Mouse (Mus musculus) myocyte (in vitro differentiated cells): ENCODE measurements at regions not wholly inside any gene's neighbourhood (a gene's known extent, or its start where the extent isn't known, plus 50 kb on each side); places are given as distances from the start of the nearest gene placed in this dataset.

Experiments used
- H3K27me3 ChIP-seq: one replicate; pipeline ENCODE4 v1.6.1; 2011; ENCODE audit not compliant: control insufficient read depth, insufficient read depth, insufficient read length
- H3K36me3 ChIP-seq: one replicate; pipeline ENCODE4 v1.6.1; 2011; ENCODE audit not compliant: control insufficient read depth, insufficient read depth
- H3K4me2 ChIP-seq: one replicate; pipeline ENCODE4 v1.6.1; 2011; ENCODE audit warnings: low read depth, control low read depth
- H3K4me3 ChIP-seq: one replicate; pipeline ENCODE4 v1.5.1; 2011; ENCODE audit warnings: mild to moderate bottlenecking, control low read depth, moderate library complexity
- H3K79me2 ChIP-seq: one replicate; pipeline ENCODE4 v1.6.1; 2011; ENCODE audit not compliant: control insufficient read depth, insufficient read depth
- H3ac ChIP-seq: one replicate; pipeline ENCODE4 v1.6.1; 2011; ENCODE audit not compliant: control insufficient read depth, insufficient read length
- CEBPB ChIP-seq: IDR thresholded peaks from 2 replicates; pipeline ENCODE4 v1.6.1; 2011; ENCODE audit warnings: mild to moderate bottlenecking, moderate library complexity; ENCODE audit not compliant: poor library complexity, insufficient read depth, severe bottlenecking
- E2F4 ChIP-seq: IDR thresholded peaks from one replicate; pipeline ENCODE4 v1.6.1; 2011; ENCODE audit warnings: mild to moderate bottlenecking, control low read depth, moderate library complexity; ENCODE audit not compliant: insufficient read depth
- MAX ChIP-seq: IDR thresholded peaks from one replicate; pipeline ENCODE4 v1.6.1; 2011; ENCODE audit warnings: low read depth, mild to moderate bottlenecking, control low read depth
- MYOD1 ChIP-seq, 3 experiments: IDR thresholded peaks; one replicate each; pipeline ENCODE4 v1.6.1; 2011; ENCODE audit warnings: control low read depth in 2 of 3, low read depth in 2 of 3, mild to moderate bottlenecking in 2 of 3, moderate library complexity in 1 of 3; ENCODE audit not compliant: insufficient read length in 2 of 3, control insufficient read depth in 1 of 3
- MYOG ChIP-seq, 3 experiments: IDR thresholded peaks; one replicate each; pipeline ENCODE4 v1.6.1; 2011; ENCODE audit warnings: control low read depth in 2 of 3, low read depth in 2 of 3, mild to moderate bottlenecking in 2 of 3; ENCODE audit not compliant: insufficient read length in 2 of 3, control insufficient read depth in 1 of 3, insufficient read depth in 1 of 3
- POLR2A ChIP-seq: IDR thresholded peaks from one replicate; pipeline ENCODE4 v1.6.1; 2011; ENCODE audit warnings: low read depth, mild to moderate bottlenecking, control low read depth, moderate library complexity; ENCODE audit not compliant: insufficient read length
- POLR2AphosphoS2 ChIP-seq: IDR thresholded peaks from one replicate; pipeline ENCODE4 v1.6.1; 2011; ENCODE audit warnings: low read depth, control low read depth; ENCODE audit not compliant: insufficient read length
- REST ChIP-seq: IDR thresholded peaks from one replicate; pipeline ENCODE4 v1.6.1; 2011; ENCODE audit warnings: mild to moderate bottlenecking, control low read depth, moderate library complexity; ENCODE audit not compliant: insufficient read depth, insufficient read length
- SRF ChIP-seq: IDR thresholded peaks from one replicate; pipeline ENCODE4 v1.6.1; 2011; ENCODE audit warnings: low read depth; ENCODE audit not compliant: control insufficient read depth, insufficient read length
- TCF12 ChIP-seq: IDR thresholded peaks from one replicate; pipeline ENCODE4 v1.6.1; 2011; ENCODE audit warnings: mild to moderate bottlenecking, control low read depth; ENCODE audit not compliant: poor library complexity, insufficient read depth, severe bottlenecking
- TCF3 ChIP-seq: IDR thresholded peaks from one replicate; pipeline ENCODE4 v1.6.1; 2011; ENCODE audit warnings: low read depth, control low read depth; ENCODE audit not compliant: insufficient read length
- USF1 ChIP-seq: IDR thresholded peaks from one replicate; pipeline ENCODE4 v1.6.1; 2011; ENCODE audit warnings: low read depth, mild to moderate bottlenecking, control low read depth, moderate library complexity

DNA sequence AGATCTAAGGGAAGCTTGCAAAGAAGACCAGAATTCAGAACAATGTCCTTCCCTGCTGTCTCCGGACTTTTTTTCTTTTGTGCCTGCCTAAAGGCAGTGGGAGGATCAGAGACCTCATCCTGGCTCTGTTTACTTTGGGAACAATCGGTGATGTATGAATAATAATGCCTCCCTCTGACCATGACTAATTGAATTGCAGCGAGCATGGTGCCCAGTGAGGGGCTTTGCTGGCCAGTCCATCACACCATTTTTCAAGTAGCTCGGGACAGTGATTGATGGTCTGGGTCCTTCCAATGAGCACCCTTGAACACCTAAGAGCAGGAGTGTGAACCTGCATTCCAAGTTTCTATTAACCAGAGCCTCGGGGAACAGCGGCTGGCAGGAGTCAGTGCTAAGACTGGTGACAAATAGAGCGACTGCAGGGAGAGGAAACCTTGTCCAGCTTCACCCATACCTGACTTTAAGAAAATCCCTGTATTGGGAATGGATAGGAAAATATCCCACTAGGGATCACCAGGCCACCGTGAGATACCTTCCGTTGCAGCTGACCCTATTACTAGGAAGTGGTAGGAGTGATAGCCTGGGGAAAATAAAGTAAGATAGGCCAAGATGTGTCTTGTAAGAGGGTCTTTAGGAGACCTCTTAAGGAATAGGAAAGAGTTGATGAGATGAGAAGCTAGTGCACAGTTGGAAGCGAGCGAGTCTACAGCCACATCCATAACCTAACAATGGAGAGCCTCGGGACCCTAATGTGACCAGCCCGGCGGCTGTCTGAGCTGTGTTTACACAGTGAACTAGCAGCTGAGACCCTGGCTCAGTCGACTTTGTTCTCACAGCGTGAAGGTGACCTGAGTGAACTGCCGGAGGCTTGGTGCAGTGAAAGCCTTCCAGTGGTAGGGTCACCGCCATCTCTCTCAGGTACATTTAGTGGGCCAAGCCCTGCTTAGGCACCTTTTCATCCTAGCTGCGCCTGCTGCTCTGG lies 140.7 kb downstream of the Foxa2 start:
- Histone ChIP-seq H3K79me2 (no peaks in the 10 kb centered on the region), H3K4me3 (no peak overlapping the region), H3K4me2 (no peak overlapping the region), H3K36me3 (no peaks in the 10 kb centered on the region), H3ac (no peak overlapping the region), H3K27me3 (no peaks in the 10 kb centered on the region)
- TF ChIP-seq CEBPB (no peak), REST (no peak), USF1 (no peak), TCF3 (no peak), SRF (no peak), E2F4 (no peak), POLR2A (no peak), MYOG (IDR thresholded peaks at IDR 0.05; ENCODE audit: control insufficient read depth in 1 of 3, insufficient read depth in 1 of 3, insufficient read length in 2 of 3, low read depth in 2 of 3) (no peak), TCF12 (no peak), POLR2AphosphoS2 (no peak), MAX (no peak), MYOD1 (IDR thresholded peaks at IDR 0.05; ENCODE audit: control insufficient read depth in 1 of 3, insufficient read length in 2 of 3, low read depth in 2 of 3) (no peak)

- Histone ChIP-seq H3K27me3 (no peaks in the 10 kb centered on the region), H3K4me3 (no peak overlapping the region), H3ac (no peak overlapping the region), H3K36me3 (no peaks in the 10 kb centered on the region), H3K79me2 (no peaks in the 10 kb centered on the region), H3K4me2 (no peak overlapping the region)
- TF ChIP-seq POLR2AphosphoS2 (no peak), MYOG (IDR thresholded peaks at IDR 0.05; ENCODE audit: control insufficient read depth in 1 of 3, insufficient read depth in 1 of 3, insufficient read length in 2 of 3, low read depth in 2 of 3) (no peak), MAX (no peak)
These were observed 141.7 kb downstream of the Foxa2 start for GRCm38 (mm10) chr2:147905118-147905517.

- H3K27me3 ChIP-seq = no peaks in the 10 kb centered on the region
- no peak overlapping the region for H3K4me2 ChIP-seq
- no peak overlapping the region for H3ac ChIP-seq
- no peaks in the 10 kb centered on the region for H3K79me2 ChIP-seq
- TF ChIP-seq E2F4 = no peak
- no peak for TF ChIP-seq TCF3
- TF ChIP-seq MYOD1 (IDR thresholded peaks at IDR 0.05; ENCODE audit: control insufficient read depth in 1 of 3, insufficient read length in 2 of 3, low read depth in 2 of 3) = no peak
- no peak for TF ChIP-seq MAX
- no peak for TF ChIP-seq REST
- no peak for TF ChIP-seq MYOG (IDR thresholded peaks at IDR 0.05; ENCODE audit: control insufficient read depth in 1 of 3, insufficient read depth in 1 of 3, insufficient read length in 2 of 3, low read depth in 2 of 3)
- no peak for TF ChIP-seq CEBPB
- no peak for TF ChIP-seq SRF
- TF ChIP-seq USF1 = no peak
- no peak for TF ChIP-seq POLR2A
- no peak for TF ChIP-seq TCF12
- no peak for TF ChIP-seq POLR2AphosphoS2
- no peaks in the 10 kb centered on the region for H3K36me3 ChIP-seq
- no peak overlapping the region for H3K4me3 ChIP-seq
These were observed 147.5 kb downstream of the Foxa2 start for GRCm38 (mm10) chr2:147899236-147899635.

DNA sequence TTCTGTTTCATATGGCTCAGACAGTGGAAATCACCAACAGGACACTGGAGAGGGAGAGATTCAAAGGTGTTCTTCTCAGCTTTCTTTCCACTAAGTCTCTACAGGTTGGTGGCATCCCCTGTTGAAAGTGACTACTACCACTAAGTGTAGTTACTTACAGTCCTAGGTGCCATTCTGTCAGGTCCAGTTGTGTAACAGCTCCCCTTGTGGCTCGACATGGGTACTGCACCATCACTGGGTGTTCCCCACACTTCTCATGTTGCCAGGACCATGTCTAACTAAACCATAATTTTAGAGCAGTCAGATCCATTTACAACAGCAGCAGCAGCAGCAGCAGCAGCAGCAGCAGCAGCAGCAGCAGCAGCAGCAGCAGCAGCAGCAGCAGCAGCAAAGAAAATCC lies 151.1 kb downstream of the Foxa2 start:
- no peak overlapping the region for H3K4me3 ChIP-seq
- no peak for TF ChIP-seq TCF12
- no peak for TF ChIP-seq MAX
- TF ChIP-seq USF1 = no peak
- TF ChIP-seq E2F4 = no peak
- TF ChIP-seq POLR2A = no peak
- TF ChIP-seq SRF = no peak
- TF ChIP-seq CEBPB = no peak
- no peak for TF ChIP-seq POLR2AphosphoS2
- no peak for TF ChIP-seq REST
- TF ChIP-seq MYOG (IDR thresholded peaks at IDR 0.05; ENCODE audit: control insufficient read depth in 1 of 3, insufficient read depth in 1 of 3, insufficient read length in 2 of 3, low read depth in 2 of 3) = no peak
- H3K27me3 ChIP-seq = no peaks in the 10 kb centered on the region
- H3K79me2 ChIP-seq = no peaks in the 10 kb centered on the region
- no peaks in the 10 kb centered on the region for H3K36me3 ChIP-seq
- H3K4me2 ChIP-seq = no peak overlapping the region
- no peak overlapping the region for H3ac ChIP-seq
